Comparison of ENCODE assay signal across 8 mouse cellular contexts in genomic region chr11:74896901-74897677, GRCm38 (mm10). TPM values are rescaled to one million over a fixed set of nuclear protein-coding genes. Genes with fewer than 3 reads are reported as not detected.
A peak's percentile ranks its signal among the peaks of the same experiment; 100 is the strongest.
DNase-seq lines count a peak whose midpoint lies in the region; ATAC-seq and TF ChIP-seq lines count a peak whose summit lies in the region.

TSS of gene Sgsm2 (minus strand) at chr11:74897060.

- 0% methylated on average over 42 of the region's 74 CpGs for WGBS in forebrain, embryonic 12.5 days
- under 1% methylated on average over 64 of the region's 74 CpGs for WGBS in heart, embryonic 16.5 days
- 1% methylated on average over 62 of the region's 74 CpGs for WGBS in neural tube, embryonic 14.5 days

- peak within 1 kb of the TSS; percentile 62 for H3K9ac ChIP-seq in forebrain, embryonic 12.5 days
- peak within 1 kb of the TSS; percentile 85 for H3K9ac ChIP-seq in heart, embryonic 16.5 days (ENCODE audit: low read length)
- peak within 1 kb of the TSS; percentile 86 for H3K9ac ChIP-seq in neural tube, embryonic 14.5 days (replicated peaks; ENCODE audit: low read depth, low read length)

- H3K27ac ChIP-seq in forebrain, embryonic 12.5 days = peak within 1 kb of the TSS; percentile 87
- H3K27ac ChIP-seq in heart, embryonic 16.5 days (ENCODE audit: low read length) = peak within 1 kb of the TSS; percentile 88
- peak within 1 kb of the TSS; percentile 84 for H3K27ac ChIP-seq in neural tube, embryonic 14.5 days (ENCODE audit: low read depth, low read length)

- ATAC-seq in forebrain, embryonic 12.5 days (ENCODE audit: low FRiP score) = peak; percentile 83
- ATAC-seq in heart, embryonic 16.5 days (replicated peaks; ENCODE audit: extremely low read depth, insufficient read depth, low FRiP score) = peak; percentile 70
- peak; percentile 74 for ATAC-seq in neural tube, embryonic 14.5 days (ENCODE audit: low read depth)

- peak within 1 kb of the TSS; percentile 70 for H3K4me2 ChIP-seq in forebrain, embryonic 12.5 days
- H3K4me2 ChIP-seq in heart, embryonic 16.5 days (ENCODE audit: low read depth, low read length) = peak within 1 kb of the TSS; percentile 98
- peak within 1 kb of the TSS; percentile 76 for H3K4me2 ChIP-seq in neural tube, embryonic 14.5 days (ENCODE audit: low read depth, low read length)

- peak; percentile 25 for DNase-seq in c-Kit-positive CD71-negative TER-119-negative erythroid progenitor cells, embryonic 14.5 days (ENCODE audit: low read depth)
- peak; percentile 70 to 87 for DNase-seq in kidney, postnatal 36 days
- peak; percentile 61 to 63 for DNase-seq in lung, adult 18-20 months
- DNase-seq in testis, postnatal 14 days (ENCODE audit: low spot score) = peak; percentile 80

- H3K9me3 ChIP-seq in E14TG2a.4 (ENCODE audit: low read length) = no peaks in the 10 kb centered on the region
- no peaks in the 10 kb centered on the region for H3K9me3 ChIP-seq in forebrain, embryonic 12.5 days
- H3K9me3 ChIP-seq in heart, embryonic 16.5 days (replicated peaks; ENCODE audit: control insufficient read depth, low read length) = no peaks in the 10 kb centered on the region
- H3K9me3 ChIP-seq in neural tube, embryonic 14.5 days (ENCODE audit: control insufficient read depth, low read length) = no peaks in the 10 kb centered on the region

- peak within 1 kb of the TSS; percentile 100 for H3K4me3 ChIP-seq in E14TG2a.4 (replicated peaks; ENCODE audit: low read length)
- peak within 1 kb of the TSS; percentile 66 for H3K4me3 ChIP-seq in forebrain, embryonic 12.5 days (replicated peaks)
- H3K4me3 ChIP-seq in heart, embryonic 16.5 days (ENCODE audit: low read length) = peak within 1 kb of the TSS; percentile 93
- peak within 1 kb of the TSS; percentile 81 for H3K4me3 ChIP-seq in neural tube, embryonic 14.5 days (ENCODE audit: low read depth, low read length)

- peaks cover 4% of the 10 kb centered on the region; the same call in 1 of the 2 replicates for H3K27me3 ChIP-seq in E14TG2a.4 (ENCODE audit: insufficient read depth, low read length)
- H3K27me3 ChIP-seq in forebrain, embryonic 12.5 days = no peaks in the 10 kb centered on the region
- no peaks in the 10 kb centered on the region for H3K27me3 ChIP-seq in heart, embryonic 16.5 days (ENCODE audit: control insufficient read depth, insufficient read depth, low read length)
- H3K27me3 ChIP-seq in neural tube, embryonic 14.5 days (ENCODE audit: control insufficient read depth, insufficient read depth, low read length) = no peaks in the 10 kb centered on the region

- peaks cover 42% of the 10 kb centered on the region for H3K4me1 ChIP-seq in E14TG2a.4 (replicated peaks; ENCODE audit: low read depth, low read length)
- peaks cover 23% of the 10 kb centered on the region for H3K4me1 ChIP-seq in forebrain, embryonic 12.5 days
- H3K4me1 ChIP-seq in heart, embryonic 16.5 days (ENCODE audit: control insufficient read depth, insufficient read depth, low read length) = peaks cover 8% of the 10 kb centered on the region
- H3K4me1 ChIP-seq in neural tube, embryonic 14.5 days (ENCODE audit: control insufficient read depth, insufficient read depth, low read length) = peaks cover 16% of the 10 kb centered on the region

- TF ChIP-seq CTCF in E14TG2a.4 (conservative IDR thresholded peaks at IDR 0.05; ENCODE audit: low read length) = no peak

- peaks cover 36% of the 10 kb centered on the region for H3K36me3 ChIP-seq in E14TG2a.4 (ENCODE audit: insufficient read depth, low read length)
- peaks cover 28% of the 10 kb centered on the region for H3K36me3 ChIP-seq in forebrain, embryonic 12.5 days (replicated peaks)
- H3K36me3 ChIP-seq in heart, embryonic 16.5 days (ENCODE audit: control insufficient read depth, insufficient read depth) = peaks cover 23% of the 10 kb centered on the region
- H3K36me3 ChIP-seq in neural tube, embryonic 14.5 days (ENCODE audit: control insufficient read depth, insufficient read depth, low read length) = peaks cover 18% of the 10 kb centered on the region

RNA-seq across cellular contexts. Expression of gene Sgsm2, which starts in this region (rescaled TPM):
- 12.2 and 13.7 TPM in 2 replicates for polyA plus RNA-seq in forebrain, embryonic 12.5 days (2016; fragmentation: Nextera tagmentation; extraction: Ambion mirVana)
- 4.7 and 4.9 TPM in 2 replicates for polyA plus RNA-seq in heart, embryonic 16.5 days (2015; fragmentation: Nextera tagmentation; extraction: Ambion mirVana)
- polyA plus RNA-seq in neural tube, embryonic 14.5 days (2014; fragmentation: Nextera tagmentation; extraction: Ambion mirVana) = 25.3 and 28.7 TPM in 2 replicates

Comparison
In these comparisons a context has a peak if more than half of its experiments do, and no peak if none do; other contexts are left out.
1. Peak in every context shown above with its lines: DNase-seq, ATAC-seq, H3K4me3 ChIP-seq and H3K27ac ChIP-seq.
2. DNase-seq: peak in every context shown above with its lines; median percentile 80 in testis, postnatal 14 days; 78 in kidney, postnatal 36 days; 62 in lung, adult 18-20 months; 25 in c-Kit-positive CD71-negative TER-119-negative erythroid progenitor cells, embryonic 14.5 days.